Mouse (Mus musculus) lung, postnatal 0 days (tissue): ENCODE measurements around the gene Rpl9-ps1. TPM values are rescaled to one million over a fixed set of nuclear protein-coding genes. Genes with fewer than 3 reads are reported as not detected.

Source experiments
- ATAC-seq: fragments of 200-750 bp; cut with Nextera tagmentation; 2 replicates; pipeline ENCODE4 v1.8.0; 2017; ENCODE audit warnings: moderate library complexity
- DNase-seq: peaks from one replicate; pipeline ENCODE4 v3.0.0-alpha.2; 2016; ENCODE audit warnings: low spot score
- H3K27ac ChIP-seq: fragments of 300-500 bp; sonication (generic); 2 replicates; pipeline ENCODE4 v1.5.1; 2014; ENCODE audit warnings: antibody characterized with exemption, mild to moderate bottlenecking, low read length, mixed read lengths
- H3K27me3 ChIP-seq: fragments of 300-500 bp; sonication (generic); replicated peaks from 2 replicates; pipeline ENCODE4 v1.6.1; 2014; ENCODE audit warnings: low read length, mixed read lengths; ENCODE audit not compliant: insufficient read depth
- H3K36me3 ChIP-seq: fragments of 300-500 bp; sonication (generic); 2 replicates; pipeline ENCODE4 v1.6.1; 2014; ENCODE audit warnings: low read length, mixed read lengths; ENCODE audit not compliant: insufficient read depth
- H3K4me1 ChIP-seq: fragments of 300-500 bp; sonication (generic); 2 replicates; pipeline ENCODE4 v1.6.1; 2014; ENCODE audit warnings: antibody characterized with exemption, low read depth, low read length, mixed read lengths; ENCODE audit not compliant: insufficient read depth
- H3K4me2 ChIP-seq: fragments of 300-500 bp; sonication (generic); replicated peaks from 2 replicates; pipeline ENCODE4 v1.6.1; 2014; ENCODE audit warnings: low read depth, mild to moderate bottlenecking, low read length, moderate library complexity, mixed read lengths
- H3K4me3 ChIP-seq: fragments of 300-500 bp; sonication (generic); 2 replicates; pipeline ENCODE4 v1.5.1; 2014; ENCODE audit warnings: low read depth, low read length
- H3K9ac ChIP-seq: fragments of 300-500 bp; sonication (generic); replicated peaks from 2 replicates; pipeline ENCODE4 v1.6.1; 2014; ENCODE audit warnings: low read depth, mild to moderate bottlenecking
- H3K9me3 ChIP-seq: fragments of 300-500 bp; sonication (generic); 2 replicates; pipeline ENCODE4 v1.6.1; 2016; ENCODE audit warnings: low read length, mixed read lengths
- CTCF ChIP-seq: IDR thresholded peaks from 2 replicates; pipeline ENCODE4 v1.5.1; 2016; ENCODE audit warnings: antibody characterized with exemption, mild to moderate bottlenecking
- EP300 ChIP-seq: IDR thresholded peaks from 2 replicates; pipeline ENCODE4 v1.6.1; 2016; ENCODE audit warnings: antibody characterized with exemption, mild to moderate bottlenecking, control low read depth
- WGBS: fragments of 180-500 bp; shearing (Covaris S2); extraction: QIAGEN DNeasy Blood & Tissue Kit; methylation state at CpG from one replicate; pipeline ENCODE4 v1.1.7; 2014; 5-methylcytosine and 5-hydroxymethylcytosine counted together
- polyA plus RNA-seq: library from polyadenylated mRNA; unstranded; fragments of >200 nt; fragmentation: Nextera tagmentation; extraction: Ambion mirVana; gene quantifications from 2 replicates; pipeline ENCODE4 v1.2.1, GENCODE M21; 2015

Rpl9-ps1 gene
- not detected in 2 replicates for polyA plus RNA-seq

GRCm38 (mm10) chr11:83645521-83645920 is at the start of gene Rpl9-ps1:
Gene Rpl9-ps1 (minus strand): TSS chr11:83645621.
- Histone ChIP-seq H3K27me3 (no peaks in the 10 kb centered on the region), H3K4me1 (no peaks in the 10 kb centered on the region), H3K9me3 (no peaks in the 10 kb centered on the region), H3K9ac (no peak within 1 kb of the TSS), H3K27ac (no peak within 1 kb of the TSS), H3K36me3 (no peaks in the 10 kb centered on the region), H3K4me2 (no peak within 1 kb of the TSS), H3K4me3 (no peak within 1 kb of the TSS)
- no peak for DNase-seq
- no peak for ATAC-seq
- TF ChIP-seq CTCF (no peak), EP300 (no peak)
- 76% methylated on average over 1 of the region's 1 CpGs for WGBS

GRCm38 (mm10) chr11:83692008-83692407 is 46.6 kb upstream of the Rpl9-ps1 start:
- H3K27me3 ChIP-seq, result no peaks in the 10 kb centered on the region
- 38% methylated on average over 1 of the region's 1 CpGs for WGBS
- no peak for TF ChIP-seq EP300
- TF ChIP-seq CTCF, result no peak
- no peaks in the 10 kb centered on the region for H3K9me3 ChIP-seq
- H3K4me2 ChIP-seq, result no peak overlapping the region
- ATAC-seq (no peak), DNase-seq (no peak)
- no peaks in the 10 kb centered on the region for H3K4me1 ChIP-seq
- H3K36me3 ChIP-seq, result no peaks in the 10 kb centered on the region
- no peak overlapping the region for H3K4me3 ChIP-seq
- H3K27ac ChIP-seq, result no peak overlapping the region
- H3K9ac ChIP-seq, result no peak overlapping the region

DNA sequence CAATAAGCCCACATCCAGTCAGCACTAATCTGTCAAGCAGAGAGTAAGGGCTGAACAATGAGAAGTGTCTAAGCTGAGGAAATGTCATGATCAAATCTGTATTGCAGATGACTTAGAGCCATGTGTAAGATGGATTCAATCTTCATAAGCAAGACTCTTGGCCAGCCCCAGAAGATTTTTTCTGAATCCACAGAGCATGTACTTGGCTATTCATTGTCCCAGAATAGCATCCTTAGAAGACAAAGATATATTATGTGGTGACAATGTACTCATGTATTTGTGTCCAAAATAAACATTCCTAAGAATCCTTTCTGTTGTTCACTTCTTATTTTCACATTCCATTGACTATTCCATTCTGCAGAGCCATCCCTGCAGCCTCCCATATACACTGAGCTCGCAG is 44.5 kb upstream of the Rpl9-ps1 start:
- Histone ChIP-seq H3K4me3 (no peak overlapping the region), H3K9me3 (no peaks in the 10 kb centered on the region), H3K36me3 (no peaks in the 10 kb centered on the region), H3K4me1 (no peaks in the 10 kb centered on the region), H3K9ac (no peak overlapping the region), H3K27ac (no peak overlapping the region), H3K4me2 (no peak overlapping the region), H3K27me3 (no peaks in the 10 kb centered on the region)
- WGBS, result 68% methylated on average over 1 of the region's 1 CpGs
- ATAC-seq (no peak), DNase-seq (no peak)
- no peak for TF ChIP-seq EP300
- no peak for TF ChIP-seq CTCF

- TF ChIP-seq CTCF (no peak), EP300 (no peak)
- no peak overlapping the region for H3K4me2 ChIP-seq
- no peaks in the 10 kb centered on the region for H3K27me3 ChIP-seq
- DNase-seq (no peak), ATAC-seq (no peak)
- H3K36me3 ChIP-seq, result no peaks in the 10 kb centered on the region
- H3K27ac ChIP-seq, result no peak overlapping the region
- H3K9ac ChIP-seq, result no peak overlapping the region
- no peaks in the 10 kb centered on the region for H3K9me3 ChIP-seq
- 86% methylated on average over 1 of the region's 1 CpGs for WGBS
- H3K4me3 ChIP-seq, result no peak overlapping the region
- no peaks in the 10 kb centered on the region for H3K4me1 ChIP-seq
Measured at GRCm38 (mm10) chr11:83675665-83676064, 30.2 kb upstream of the Rpl9-ps1 start.

DNA sequence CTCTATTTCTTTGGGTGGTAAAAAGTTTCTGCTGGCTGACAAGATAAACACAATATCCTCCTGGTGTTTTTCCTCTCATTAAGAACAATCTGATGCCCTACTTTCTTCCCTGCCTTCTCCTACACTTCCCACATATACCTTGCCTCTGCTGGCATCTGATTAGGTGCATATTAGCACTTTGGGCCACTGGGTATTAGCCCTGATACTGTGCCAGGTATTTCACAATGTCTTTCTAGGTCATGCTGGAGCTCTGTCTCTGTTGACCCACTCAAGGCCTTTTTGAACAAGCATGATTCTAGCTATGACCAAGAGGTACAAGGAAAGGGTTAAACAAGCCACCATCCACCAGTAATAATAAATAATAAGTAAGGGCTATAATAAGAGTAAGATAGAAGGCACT is 26.3 kb upstream of the Rpl9-ps1 start:
- H3K9me3 ChIP-seq, result no peaks in the 10 kb centered on the region
- H3K36me3 ChIP-seq, result no peaks in the 10 kb centered on the region
- ATAC-seq, result no peak
- no peaks in the 10 kb centered on the region for H3K4me1 ChIP-seq
- no peak overlapping the region for H3K9ac ChIP-seq
- no peak for DNase-seq
- H3K27me3 ChIP-seq, result no peaks in the 10 kb centered on the region
- H3K27ac ChIP-seq, result no peak overlapping the region
- TF ChIP-seq CTCF, result no peak
- TF ChIP-seq EP300, result no peak
- no peak overlapping the region for H3K4me2 ChIP-seq
- no peak overlapping the region for H3K4me3 ChIP-seq

- H3K4me1 ChIP-seq, result no peaks in the 10 kb centered on the region
- H3K27me3 ChIP-seq, result no peaks in the 10 kb centered on the region
- H3K9me3 ChIP-seq, result no peaks in the 10 kb centered on the region
- TF ChIP-seq CTCF (no peak), EP300 (no peak)
- no peaks in the 10 kb centered on the region for H3K36me3 ChIP-seq
- DNase-seq (peak; percentile 31), ATAC-seq (no peak)
- no peak overlapping the region for H3K9ac ChIP-seq
- H3K4me2 ChIP-seq, result no peak overlapping the region
- no peak overlapping the region for H3K4me3 ChIP-seq
- WGBS, result 46% methylated on average over 5 of the region's 5 CpGs
- H3K27ac ChIP-seq, result no peak overlapping the region
Measured at GRCm38 (mm10) chr11:83663532-83663931, 18.1 kb upstream of the Rpl9-ps1 start.

GRCm38 (mm10) chr11:83662204-83662603 is 16.8 kb upstream of the Rpl9-ps1 start, which contains the start of gene Ccl4:
Gene Ccl4 (plus strand): TSS chr11:83662584.
- Histone ChIP-seq H3K36me3 (no peaks in the 10 kb centered on the region), H3K4me1 (no peaks in the 10 kb centered on the region), H3K9ac (no peak within 1 kb of the TSS), H3K9me3 (no peaks in the 10 kb centered on the region), H3K4me2 (no peak within 1 kb of the TSS), H3K4me3 (no peak within 1 kb of the TSS), H3K27me3 (no peaks in the 10 kb centered on the region), H3K27ac (no peak within 1 kb of the TSS)
- ATAC-seq, result no peak
- DNase-seq, result no peak
- TF ChIP-seq EP300, result no peak
- TF ChIP-seq CTCF, result no peak
- 59% methylated on average over 6 of the region's 6 CpGs for WGBS
